Mouse (Mus musculus) liver, embryonic 14.5 days (tissue): ENCODE results near the gene Mtif2. TPM values are rescaled to one million over a fixed set of nuclear protein-coding genes. Genes with fewer than 3 reads are reported as not detected.

Source experiments
- ATAC-seq: fragments of 200-750 bp; cut with Nextera tagmentation; 2 replicates; pipeline ENCODE4 v1.8.0; 2017; ENCODE audit warnings: moderate number of reproducible peaks, mild to moderate bottlenecking, moderate library complexity; ENCODE audit not compliant: insufficient read depth
- DNase-seq, 3 experiments: peaks; one replicate each; pipeline ENCODE4 v3.0.0-alpha.2; 2012 to 2013; ENCODE audit warnings: low read depth in 3 of 3, low spot score in 3 of 3
- H3K27ac ChIP-seq: fragments of 300-500 bp; sonication (generic); 2 replicates; pipeline ENCODE4 v1.5.1; 2014; ENCODE audit warnings: moderate library complexity, mild to moderate bottlenecking, control low read depth, inconsistent platforms
- H3K27me3 ChIP-seq: fragments of 300-500 bp; sonication (generic); 2 replicates; pipeline ENCODE4 v1.6.1; 2014; ENCODE audit warnings: mild to moderate bottlenecking, low read length, moderate library complexity; ENCODE audit not compliant: control insufficient read depth, insufficient read depth
- H3K36me3 ChIP-seq: fragments of 300-500 bp; sonication (generic); replicated peaks from 2 replicates; pipeline ENCODE4 v1.6.1; 2014; ENCODE audit warnings: low read depth; ENCODE audit not compliant: control insufficient read depth, insufficient read depth
- H3K4me1 ChIP-seq, 2 experiments: fragments of 200-500 bp in 1 of 2; fragments of 300-500 bp in 1 of 2; sonication (generic) in 1 of 2; replicated peaks; 2 replicates each; pipeline ENCODE4 v1.6.1; 2012 to 2014; ENCODE audit warnings: antibody characterized with exemption in 1 of 2, inconsistent platforms in 1 of 2, low read length in 1 of 2; ENCODE audit not compliant: control insufficient read depth in 2 of 2, insufficient read depth in 2 of 2
- H3K4me2 ChIP-seq: fragments of 300-500 bp; sonication (generic); 2 replicates; pipeline ENCODE4 v1.6.1; 2014; ENCODE audit warnings: low read depth, mild to moderate bottlenecking, control low read depth, moderate library complexity
- H3K4me3 ChIP-seq, 2 experiments: fragments of 200-500 bp in 1 of 2; fragments of 300-500 bp in 1 of 2; sonication (generic) in 1 of 2; 2 replicates each; pipeline ENCODE4 v1.5.1; 2012 to 2014; ENCODE audit warnings: low read depth in 2 of 2, low read length in 2 of 2, mild to moderate bottlenecking in 2 of 2, control low read depth in 1 of 2, inconsistent platforms in 1 of 2, moderate library complexity in 1 of 2; ENCODE audit not compliant: insufficient read depth in 1 of 2
- H3K9ac ChIP-seq: fragments of 300-500 bp; sonication (generic); replicated peaks from 2 replicates; pipeline ENCODE4 v1.6.1; 2014; ENCODE audit warnings: mild to moderate bottlenecking, control low read depth, moderate library complexity
- H3K9me3 ChIP-seq: fragments of 300-500 bp; sonication (generic); 2 replicates; pipeline ENCODE4 v1.6.1; 2016; ENCODE audit warnings: low read length, mixed read lengths; ENCODE audit not compliant: control insufficient read depth
- CTCF ChIP-seq: IDR thresholded peaks from 2 replicates; pipeline ENCODE4 v1.5.1; 2016; ENCODE audit warnings: antibody characterized with exemption, low read depth, control low read depth
- EP300 ChIP-seq: IDR thresholded peaks from 2 replicates; pipeline ENCODE4 v1.6.1; 2016; ENCODE audit warnings: antibody characterized with exemption, low read depth
- WGBS: fragments of 180-500 bp; shearing (Covaris S2); extraction: QIAGEN DNeasy Blood & Tissue Kit; methylation state at CpG from one replicate; pipeline ENCODE4 v1.1.7; 2014; ENCODE audit not compliant: insufficient replicate concordance; 5-methylcytosine and 5-hydroxymethylcytosine counted together
- polyA plus RNA-seq, 2 experiments: library from polyadenylated mRNA; depleted of rRNA in 1 of 2; stranded (reverse) in 1 of 2; unstranded in 1 of 2; fragments of >200 nt; fragmentation: Nextera tagmentation in 1 of 2; extraction: Ambion mirVana in 1 of 2; gene quantifications; 2 replicates each; pipeline versions ENCODE4 v1.2.1 to v1.2.3; 2012 to 2014

Mtif2 gene
- polyA plus RNA-seq, 2 experiments = 12.6 to 15.3 TPM

DNA sequence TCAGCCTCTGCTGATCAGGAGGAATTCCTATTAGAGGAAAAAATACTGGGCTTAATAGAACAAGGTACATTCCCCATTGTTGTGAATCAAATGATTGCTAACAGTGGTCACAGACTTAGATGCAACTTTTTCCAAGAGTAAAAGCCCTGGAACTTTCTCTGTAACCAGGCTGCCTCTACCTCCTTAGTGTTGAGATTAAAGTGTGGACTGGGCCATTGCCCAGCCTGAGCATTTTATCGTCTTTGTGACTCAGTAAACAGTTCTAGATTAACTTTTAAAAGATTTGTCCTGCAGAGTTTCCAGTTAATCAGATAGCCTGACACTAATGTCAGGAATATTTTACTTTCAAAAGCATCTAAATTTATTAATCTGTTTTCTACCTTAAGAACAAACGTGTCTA, 20.6 kb downstream of the Mtif2 start:
- TF ChIP-seq EP300 = no peak
- TF ChIP-seq CTCF = no peak
- Histone ChIP-seq H3K27me3 (no peaks in the 10 kb centered on the region), H3K4me1 (peaks cover 8 to 13% of the 10 kb centered on the region in 2 experiments), H3K4me2 (peak overlapping the region; percentile 90), H3K9ac (peak overlapping the region; percentile 90), H3K9me3 (no peaks in the 10 kb centered on the region), H3K27ac (peak overlapping the region; percentile 54), H3K4me3 (peak overlapping the region; percentile 87 to 99), H3K36me3 (peaks cover 29% of the 10 kb centered on the region)
- ATAC-seq (no peak), DNase-seq (no peak)
- WGBS = 6% methylated on average over 2 of the region's 2 CpGs

DNA sequence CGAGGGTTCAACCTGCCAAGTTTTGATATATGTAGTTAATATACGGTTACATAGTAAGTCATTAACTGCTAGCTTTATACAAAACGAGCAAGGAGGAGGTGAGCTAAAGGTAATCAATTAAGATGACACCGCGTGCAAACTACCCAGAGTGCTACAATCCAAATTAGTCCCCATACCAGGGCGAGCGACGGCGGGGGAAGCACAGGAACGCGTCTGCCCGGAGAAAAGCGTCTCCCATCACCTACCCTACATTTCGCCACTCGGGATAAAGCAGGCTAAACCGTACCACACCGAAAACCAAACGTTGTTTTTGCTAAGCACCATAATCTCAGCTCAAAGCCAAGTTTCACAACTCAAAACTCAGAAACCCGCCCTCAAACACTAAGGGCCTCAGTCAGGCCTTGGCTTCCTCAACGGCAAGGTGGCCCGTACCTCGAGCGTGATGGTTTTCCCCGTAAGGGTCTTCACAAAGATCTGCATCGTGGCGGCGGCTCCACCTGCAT, 21.1 kb downstream of the Mtif2 start:
- H3K4me3 ChIP-seq = peak overlapping the region; percentile 87 to 99
- peak overlapping the region; percentile 54 for H3K27ac ChIP-seq
- H3K9me3 ChIP-seq = no peaks in the 10 kb centered on the region
- TF ChIP-seq EP300 (no peak), CTCF (no peak)
- no peaks in the 10 kb centered on the region for H3K27me3 ChIP-seq
- peaks cover 8 to 13% of the 10 kb centered on the region in 2 experiments for H3K4me1 ChIP-seq
- peaks cover 29% of the 10 kb centered on the region for H3K36me3 ChIP-seq
- under 1% methylated on average over 27 of the region's 27 CpGs for WGBS
- peak overlapping the region; percentile 90 for H3K9ac ChIP-seq
- DNase-seq (no peak), ATAC-seq (peak; percentile 17; the same call in 1 of the 2 replicates)
- H3K4me2 ChIP-seq = peak overlapping the region; percentile 90

DNA sequence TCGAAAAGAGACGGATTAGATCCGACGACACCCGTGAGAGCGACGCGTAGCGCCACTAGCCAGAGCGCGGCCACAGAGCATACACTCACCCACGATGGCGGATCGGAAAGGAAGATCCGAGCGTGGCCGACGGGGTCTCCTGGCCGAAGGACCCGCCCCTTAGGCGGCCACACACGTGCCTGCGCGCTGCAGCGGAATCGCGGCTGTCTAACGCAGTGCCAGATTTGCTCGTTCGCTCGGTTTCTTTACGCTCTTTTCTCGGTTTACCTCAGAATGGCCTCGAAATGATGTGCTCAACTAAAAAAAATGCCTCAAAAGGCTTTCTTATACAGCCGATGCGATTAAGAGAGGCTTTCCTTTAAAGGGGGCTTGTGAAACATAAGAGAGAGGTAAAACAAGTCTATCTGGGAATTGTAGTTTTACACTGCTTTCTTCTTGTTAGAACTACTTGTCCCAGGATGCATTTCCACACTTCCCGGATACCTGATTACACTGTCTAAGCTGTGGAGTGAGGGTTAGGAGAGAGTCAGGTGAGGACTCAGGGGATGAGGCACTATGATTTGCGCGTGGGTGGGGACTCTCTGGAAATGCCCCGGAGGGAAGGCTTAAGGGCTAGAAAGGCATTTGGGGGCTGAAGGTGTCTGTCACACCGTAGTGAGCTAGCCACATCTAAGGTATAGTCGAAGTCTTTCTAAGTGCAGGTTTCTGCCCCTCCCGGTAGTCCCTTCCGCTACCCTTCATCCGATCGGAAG, 21.7 kb downstream of the Mtif2 start, which contains the start of the genes Clhc1 and Rps27a:
Gene Clhc1, plus strand, starts transcription at position 199 of the 752 bp plus-strand sequence.
Gene Rps27a, minus strand, starts transcription at position 358 of the 752 bp plus-strand sequence.
- Histone ChIP-seq H3K27me3 (no peaks in the 10 kb centered on the region), H3K27ac (peak within 1 kb of the TSS; percentile 59), H3K4me3 (peak within 1 kb of the TSS; percentile 87 to 99), H3K9me3 (no peaks in the 10 kb centered on the region), H3K4me1 (peaks cover 8 to 13% of the 10 kb centered on the region in 2 experiments), H3K4me2 (peak within 1 kb of the TSS; percentile 90), H3K9ac (peak within 1 kb of the TSS; percentile 90), H3K36me3 (peaks cover 29% of the 10 kb centered on the region)
- DNase-seq (peak; percentile 77 to 91 (median 83)), ATAC-seq (peak; percentile 98)
- under 1% methylated on average over 46 of the region's 46 CpGs for WGBS
- TF ChIP-seq CTCF (peak; percentile 58), EP300 (peak; percentile 58)

DNA sequence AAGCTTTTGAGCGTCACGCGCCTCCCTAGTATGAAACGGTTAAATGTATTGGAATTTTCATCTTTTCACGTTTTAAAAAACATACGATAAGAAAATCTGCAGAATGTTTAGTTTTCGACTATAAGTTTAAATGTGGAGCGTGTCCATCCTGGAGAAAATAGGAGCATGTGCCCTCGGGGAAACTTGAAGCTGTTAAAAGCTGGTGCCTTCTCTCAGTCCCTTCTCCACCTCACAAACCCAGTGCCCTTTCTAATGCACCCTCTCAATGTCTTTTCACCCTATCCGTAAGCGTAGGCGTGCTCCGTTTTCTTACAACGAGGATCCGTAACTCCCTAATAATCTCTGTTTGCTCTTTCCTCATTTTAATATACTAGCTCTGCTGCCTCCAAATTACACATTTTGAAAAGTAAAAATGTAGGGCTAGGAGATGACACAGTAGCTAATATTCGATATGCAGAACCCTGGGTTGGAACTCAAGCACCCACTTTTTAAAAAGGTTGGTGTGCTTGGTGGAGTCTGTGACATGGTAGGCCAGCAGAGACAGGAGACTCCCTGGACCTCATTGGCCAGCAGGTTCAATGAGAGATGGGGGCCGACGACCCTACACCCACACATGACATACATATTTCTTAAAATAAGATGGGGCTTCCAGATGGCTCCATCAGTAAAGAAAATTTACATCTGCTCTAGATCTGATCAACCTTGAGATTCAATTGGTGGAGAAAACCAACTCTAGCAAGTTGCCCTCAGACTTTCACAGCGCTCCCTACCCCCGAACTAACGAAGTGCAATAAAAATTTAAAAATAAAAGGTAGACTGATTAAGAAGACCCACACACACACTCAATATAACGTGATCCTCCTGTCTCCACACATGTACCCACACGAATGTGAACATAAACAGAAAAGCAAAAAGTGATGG, 22.6 kb downstream of the Mtif2 start:
- no peak for TF ChIP-seq CTCF
- no peak for TF ChIP-seq EP300
- peak overlapping the region; percentile 87 to 99 for H3K4me3 ChIP-seq
- peak overlapping the region; percentile 78 for H3K4me2 ChIP-seq
- no peaks in the 10 kb centered on the region for H3K27me3 ChIP-seq
- peaks cover 26% of the 10 kb centered on the region for H3K36me3 ChIP-seq
- 14% methylated on average over 23 of the region's 23 CpGs for WGBS
- ATAC-seq (no peak), DNase-seq (no peak)
- H3K9ac ChIP-seq = peak overlapping the region; percentile 90
- H3K27ac ChIP-seq = peak overlapping the region; percentile 59
- H3K9me3 ChIP-seq = no peaks in the 10 kb centered on the region
- peaks cover 8 to 13% of the 10 kb centered on the region in 2 experiments for H3K4me1 ChIP-seq
